Mouse (Mus musculus) forebrain, embryonic 10.5 days (tissue): Measurements from ENCODE around the gene Clip2. TPM values are rescaled to one million over a fixed set of nuclear protein-coding genes. Genes with fewer than 3 reads are reported as not detected.
"Not testable (repeated sequence)": the region's sequence is repeated elsewhere in the genome, so short reads cannot be mapped to it uniquely, and the experiment has no call there.

Experiments
- DNase-seq: peaks from one replicate; pipeline ENCODE4 v3.0.0-alpha.2; 2017; ENCODE audit warnings: low spot score; ENCODE audit errors: extremely low spot score
- H3K27ac ChIP-seq: fragments of 300-500 bp; sonication (generic); 2 replicates; pipeline ENCODE4 v1.5.1; 2016; ENCODE audit warnings: mild to moderate bottlenecking
- H3K27me3 ChIP-seq: fragments of 300-500 bp; sonication (generic); 2 replicates; pipeline ENCODE4 v1.6.1; 2016; ENCODE audit warnings: mild to moderate bottlenecking; ENCODE audit not compliant: poor library complexity, severe bottlenecking
- H3K36me3 ChIP-seq: fragments of 300-500 bp; sonication (generic); replicated peaks from 2 replicates; pipeline ENCODE4 v1.6.1; 2016; ENCODE audit warnings: mild to moderate bottlenecking, moderate library complexity
- H3K4me1 ChIP-seq: fragments of 300-500 bp; sonication (generic); 2 replicates; pipeline ENCODE4 v1.6.1; 2016
- H3K4me3 ChIP-seq: fragments of 300-500 bp; sonication (generic); 2 replicates; pipeline ENCODE4 v1.5.1; 2016; ENCODE audit warnings: mild to moderate bottlenecking, moderate library complexity
- H3K9me3 ChIP-seq: fragments of 300-500 bp; sonication (generic); 2 replicates; pipeline ENCODE4 v1.6.1; 2016; ENCODE audit warnings: mild to moderate bottlenecking, moderate library complexity
- whole genome bisulfite sequencing: fragments of 180-500 bp; shearing (Covaris S2); methylation state at CpG from one replicate; pipeline ENCODE4 v1.1.7; 2016; 5-methylcytosine and 5-hydroxymethylcytosine counted together
- polyA plus RNA-seq: library from polyadenylated mRNA; unstranded; fragments of >200 nt; fragmentation: Nextera tagmentation; extraction: Ambion mirVana; gene quantifications from 2 replicates; pipeline ENCODE4 v1.2.1, GENCODE M21; 2016

Gene Clip2
- polyA plus RNA-seq, 1 experiment from 2014 or later, result 4.5 TPM

DNA sequence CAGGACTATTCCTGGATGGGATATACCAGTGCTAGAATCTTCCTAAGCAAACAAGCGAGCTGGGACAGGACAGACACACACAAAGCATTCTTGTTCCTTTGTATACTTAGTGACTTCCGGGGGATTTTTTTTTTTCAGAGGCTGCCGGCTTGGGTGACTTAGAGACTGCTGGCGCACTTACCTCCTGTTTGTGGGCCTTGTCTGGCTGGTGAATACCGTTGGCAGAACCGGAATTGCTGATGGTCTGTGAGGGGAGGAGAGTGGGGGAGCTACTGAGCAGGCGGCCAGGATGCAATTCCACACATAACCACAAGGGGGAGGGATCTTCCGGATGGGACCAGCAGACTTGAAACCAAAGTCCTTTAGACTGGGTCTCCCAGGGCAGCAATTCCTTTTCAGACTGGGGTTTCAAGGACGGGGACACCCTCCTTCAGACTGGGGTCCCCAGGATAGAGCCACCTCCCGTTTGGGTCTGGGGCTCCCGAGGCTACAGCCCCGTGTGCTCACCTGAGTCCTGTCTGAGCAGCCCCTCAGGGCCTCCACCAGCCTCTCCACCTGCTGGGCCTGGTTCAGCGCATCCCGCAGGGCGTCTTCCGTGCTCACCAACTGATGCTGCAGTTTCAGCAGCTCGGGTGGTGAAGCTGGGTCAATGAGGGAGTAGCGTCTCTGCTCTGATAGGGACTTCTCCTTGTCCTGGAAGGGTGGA lies 60.4 kb downstream of the Clip2 start:
- no peaks in the 10 kb centered on the region for H3K9me3 ChIP-seq
- peaks cover 12% of the 10 kb centered on the region for H3K4me1 ChIP-seq
- H3K4me3 ChIP-seq, result no peak overlapping the region
- H3K27me3 ChIP-seq, result no peaks in the 10 kb centered on the region
- peaks cover 78% of the 10 kb centered on the region for H3K36me3 ChIP-seq
- DNase-seq, result peak; percentile 81
- WGBS, result 31% methylated on average over 18 of the region's 18 CpGs
- H3K27ac ChIP-seq, result no peak overlapping the region

DNA sequence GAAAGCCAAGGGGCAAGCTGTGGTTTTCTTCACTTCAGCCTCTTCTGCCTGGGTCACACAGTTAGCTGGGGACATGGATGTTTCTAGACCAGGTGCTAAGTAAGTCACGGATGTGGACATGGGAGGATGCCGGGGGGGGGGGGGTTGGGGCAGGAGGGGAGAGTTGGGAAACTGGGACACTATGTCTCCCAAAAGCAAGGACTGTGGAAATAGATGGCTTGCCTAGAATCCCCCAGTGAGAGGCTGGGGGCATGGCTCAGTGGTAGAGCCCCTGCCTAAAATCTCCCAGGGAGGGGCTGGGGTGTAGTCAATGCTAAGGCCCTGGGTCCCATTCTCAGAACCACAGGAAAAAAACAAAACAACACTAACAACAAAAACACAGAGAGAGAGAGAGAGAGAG lies 61.0 kb downstream of the Clip2 start:
- DNase-seq, result no peak
- H3K36me3 ChIP-seq, result peaks cover 71% of the 10 kb centered on the region

DNA sequence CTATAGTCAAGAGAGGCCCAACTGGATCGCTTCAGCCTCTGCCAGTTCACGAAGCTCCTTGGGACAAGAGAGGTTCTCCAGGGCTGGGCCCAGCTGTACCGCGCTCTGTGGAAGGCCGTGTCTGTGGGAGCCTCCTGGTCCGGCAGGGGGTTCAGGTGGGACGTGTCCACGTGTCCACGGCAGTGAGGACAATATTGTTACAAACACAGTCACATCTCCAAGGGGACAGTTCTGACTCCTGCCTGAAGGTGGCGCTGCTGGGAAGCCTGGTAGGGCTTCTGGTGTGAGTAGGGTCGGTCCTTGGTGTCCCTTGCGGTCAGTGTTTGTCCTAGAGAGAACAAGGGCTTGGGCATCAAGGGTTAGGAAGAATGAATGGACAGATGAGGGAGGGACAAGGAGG lies 61.8 kb downstream of the Clip2 start:
- peaks cover 15% of the 10 kb centered on the region for H3K4me1 ChIP-seq
- no peak overlapping the region for H3K4me3 ChIP-seq
- H3K27me3 ChIP-seq, result no peaks in the 10 kb centered on the region
- H3K27ac ChIP-seq, result no peak overlapping the region
- 92% methylated on average over 12 of the region's 12 CpGs for WGBS
- peaks cover 64% of the 10 kb centered on the region for H3K36me3 ChIP-seq
- no peaks in the 10 kb centered on the region for H3K9me3 ChIP-seq
- no peak for DNase-seq

More for the DNA sequence above, 61.0 kb downstream of the Clip2 start:
- H3K27me3 ChIP-seq, result no peaks in the 10 kb centered on the region
- no peak overlapping the region for H3K27ac ChIP-seq
- peaks cover 12% of the 10 kb centered on the region for H3K4me1 ChIP-seq
- 92% methylated on average over 2 of the region's 2 CpGs for WGBS
- no peaks in the 10 kb centered on the region for H3K9me3 ChIP-seq
- no peak overlapping the region for H3K4me3 ChIP-seq

DNA sequence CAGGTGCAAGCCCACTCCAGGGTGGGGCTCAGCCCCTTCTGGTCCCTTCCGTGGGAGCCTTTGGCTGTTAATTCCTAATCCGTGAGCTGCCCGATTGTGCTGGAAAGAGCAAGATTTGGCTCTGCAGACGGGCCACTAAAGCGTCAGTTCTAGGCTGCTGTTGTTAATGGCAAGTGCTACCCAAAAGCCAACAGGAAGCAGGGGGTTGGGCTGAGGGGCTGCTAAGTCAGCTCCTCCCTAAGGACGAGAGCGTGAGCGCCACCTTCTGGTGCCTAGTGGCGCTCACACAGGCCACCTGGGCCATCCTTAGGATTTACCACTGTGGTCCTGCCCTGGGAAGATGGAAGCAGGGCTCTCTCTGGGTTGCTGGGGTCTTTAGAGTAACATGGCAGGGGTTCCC lies 62.7 kb downstream of the Clip2 start:
- H3K9me3 ChIP-seq, result no peaks in the 10 kb centered on the region
- H3K27me3 ChIP-seq, result no peaks in the 10 kb centered on the region
- WGBS, result 24% methylated on average over 9 of the region's 9 CpGs
- H3K4me1 ChIP-seq, result peaks cover 15% of the 10 kb centered on the region
- no peak overlapping the region; the same call in 1 of the 2 replicates for H3K4me3 ChIP-seq
- no peak for DNase-seq
- peaks cover 56% of the 10 kb centered on the region for H3K36me3 ChIP-seq
- peak overlapping the region; percentile 40; the same call in 1 of the 2 replicates for H3K27ac ChIP-seq

DNA sequence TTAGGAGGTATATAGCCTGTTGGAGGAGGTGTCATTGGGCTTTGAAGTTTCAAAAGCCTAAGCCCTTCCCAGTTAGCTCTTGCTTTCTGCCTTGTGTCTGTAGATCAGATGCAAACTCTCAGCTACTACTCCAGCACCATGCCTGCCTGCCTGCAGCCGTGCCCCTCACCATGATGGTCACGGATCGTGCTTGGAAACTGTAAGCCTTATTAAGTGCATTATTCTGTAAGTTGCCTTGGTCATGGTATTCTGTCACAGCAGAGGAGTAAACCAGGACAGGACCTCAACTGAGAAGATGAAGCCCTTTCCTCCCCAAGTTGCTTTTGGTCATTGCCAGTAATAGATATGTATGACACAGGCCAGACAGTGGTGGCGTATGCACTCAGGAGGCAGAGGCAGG lies 63.6 kb downstream of the Clip2 start:
- peaks cover 47% of the 10 kb centered on the region for H3K36me3 ChIP-seq
- no peak for DNase-seq
- 95% methylated on average over 4 of the region's 4 CpGs for whole genome bisulfite sequencing

DNA sequence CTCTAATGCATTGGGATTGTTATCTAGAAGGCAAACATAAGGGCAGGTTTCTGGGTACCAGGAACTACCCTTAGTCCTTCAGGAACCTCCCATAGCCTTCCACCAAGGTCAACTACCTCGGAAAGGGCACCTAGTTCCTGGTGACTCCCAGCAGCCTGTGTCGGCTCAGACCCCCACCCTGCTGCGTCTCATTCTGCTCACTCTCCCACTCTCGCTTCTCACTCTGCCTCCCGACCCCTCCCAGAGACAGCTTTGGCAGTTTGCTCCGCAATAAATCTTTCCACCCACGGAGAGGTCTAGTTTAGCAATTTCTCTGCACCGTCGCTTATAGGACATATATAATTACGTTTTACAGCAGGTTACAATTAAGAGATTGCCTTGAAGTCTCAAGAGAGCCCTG lies 64.2 kb downstream of the Clip2 start:
- DNase-seq, result no peak

More for the DNA sequence above, 63.6 kb downstream of the Clip2 start:
- Histone ChIP-seq H3K4me1 (peaks cover 15% of the 10 kb centered on the region), H3K9me3 (no peaks in the 10 kb centered on the region), H3K4me3 (no peak overlapping the region), H3K27me3 (no peaks in the 10 kb centered on the region), H3K27ac (no peak overlapping the region)

DNA sequence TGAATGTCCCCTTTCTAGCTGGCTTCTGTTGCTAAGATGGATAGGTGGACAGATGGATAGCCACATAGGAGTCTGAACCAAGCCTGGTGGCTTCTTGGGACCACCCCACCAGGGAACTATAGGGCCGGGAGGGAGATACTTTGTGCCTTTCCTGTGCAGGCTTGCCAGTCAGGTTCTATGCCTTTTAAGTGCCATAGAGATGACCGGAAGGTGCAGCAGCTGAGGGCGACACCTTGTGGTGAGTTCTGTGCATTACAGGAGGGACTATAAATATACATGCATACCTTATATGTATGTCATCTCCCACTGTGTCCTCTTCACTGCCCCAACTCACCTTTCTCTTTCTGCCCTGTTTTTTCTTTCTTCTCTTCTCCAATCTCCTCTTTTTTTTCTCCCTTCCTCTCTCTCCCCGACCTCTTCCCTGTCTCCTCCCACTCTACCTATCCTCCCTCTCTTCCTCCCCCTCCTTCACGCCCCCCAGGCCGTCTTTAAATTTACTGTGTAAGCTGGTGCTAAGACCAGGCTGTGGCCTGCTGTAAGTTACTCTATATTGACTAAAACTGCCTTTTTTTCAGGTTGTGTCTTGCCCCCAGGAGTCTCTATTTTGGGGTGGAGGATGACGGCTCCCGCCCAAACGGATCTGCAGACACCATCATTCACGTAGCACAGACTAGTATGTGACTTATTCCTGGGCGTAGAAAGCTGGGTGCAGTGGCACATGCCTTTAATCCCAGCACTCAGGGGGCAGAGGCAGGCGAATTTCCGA lies 66.2 kb downstream of the Clip2 start:
- peaks cover 11% of the 10 kb centered on the region for H3K4me1 ChIP-seq
- H3K9me3 ChIP-seq, result no peaks in the 10 kb centered on the region
- peak; percentile 84 for DNase-seq
- no peak overlapping the region for H3K4me3 ChIP-seq
- no peaks in the 10 kb centered on the region for H3K27me3 ChIP-seq
- 63% methylated on average over 13 of the region's 13 CpGs for WGBS
- peak overlapping the region; percentile 40; the same call in 1 of the 2 replicates for H3K27ac ChIP-seq
- peaks cover 26% of the 10 kb centered on the region for H3K36me3 ChIP-seq

More for the DNA sequence above, 64.2 kb downstream of the Clip2 start:
- Histone ChIP-seq H3K27ac (no peak overlapping the region), H3K4me3 (no peak overlapping the region), H3K9me3 (no peaks in the 10 kb centered on the region), H3K4me1 (peaks cover 15% of the 10 kb centered on the region), H3K36me3 (peaks cover 42% of the 10 kb centered on the region), H3K27me3 (no peaks in the 10 kb centered on the region)
- WGBS, result 83% methylated on average over 10 of the region's 10 CpGs

DNA sequence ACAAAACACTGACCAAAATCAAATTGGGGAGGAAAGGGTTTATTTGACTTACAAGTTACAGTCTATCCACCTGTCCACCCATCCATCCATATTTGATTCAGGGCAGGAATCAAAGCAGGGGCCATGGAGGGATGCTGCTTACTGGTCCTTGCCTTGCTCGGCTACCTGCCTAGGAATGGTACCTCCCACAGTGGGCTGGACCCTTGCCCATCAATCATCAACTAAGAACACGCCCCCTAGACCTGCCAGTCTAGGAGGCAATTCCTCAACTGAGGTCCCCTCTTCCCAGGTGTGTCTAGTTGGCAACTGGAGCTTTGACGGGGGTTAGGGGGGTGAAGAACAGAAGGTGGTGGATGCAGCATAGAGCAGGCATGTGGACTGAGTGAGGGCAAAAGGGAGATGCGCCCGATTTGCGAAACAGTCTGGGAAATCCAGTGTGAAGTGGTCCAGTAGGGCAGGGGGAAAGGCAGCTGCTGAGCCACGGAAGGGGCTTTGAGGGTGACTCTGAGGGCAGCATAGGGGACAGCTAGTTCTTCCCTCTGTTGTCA lies 67.0 kb downstream of the Clip2 start:
- no peak overlapping the region for H3K4me3 ChIP-seq
- H3K36me3 ChIP-seq, result peaks cover 17% of the 10 kb centered on the region
- no peaks in the 10 kb centered on the region for H3K27me3 ChIP-seq
- no peak for DNase-seq
- H3K9me3 ChIP-seq, result no peaks in the 10 kb centered on the region
- H3K27ac ChIP-seq, result no peak overlapping the region
- peaks cover 11% of the 10 kb centered on the region for H3K4me1 ChIP-seq
- WGBS, result 85% methylated on average over 7 of the region's 7 CpGs

DNA sequence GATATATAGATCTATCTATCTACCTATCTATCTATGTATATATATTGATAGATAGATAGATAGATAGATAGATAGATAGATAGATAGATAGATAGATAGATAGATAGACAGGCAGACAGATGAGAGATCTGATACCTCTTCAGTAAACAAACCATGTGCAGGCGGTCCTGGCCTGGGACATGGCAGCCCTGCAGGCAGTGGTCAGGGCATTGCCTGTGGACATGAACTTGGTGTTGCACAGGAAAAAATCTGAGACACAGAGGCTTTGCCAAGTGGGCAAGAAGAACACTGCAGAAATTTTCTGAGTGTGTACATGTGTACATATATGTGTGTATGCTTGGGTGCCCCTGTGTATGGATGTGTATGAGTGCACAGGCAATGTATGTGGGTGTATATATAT lies 68.9 kb downstream of the Clip2 start:
- H3K27ac ChIP-seq, result no peak overlapping the region
- H3K9me3 ChIP-seq, result no peaks in the 10 kb centered on the region
- WGBS, result 68% methylated on average over 1 of the region's 1 CpGs
- H3K36me3 ChIP-seq, result no peaks in the 10 kb centered on the region; the same call in 1 of the 2 replicates
- H3K4me3 ChIP-seq, result no peak overlapping the region
- H3K4me1 ChIP-seq, result 0 out of 2 replicates have a peak, but pooled peaks cover 2% of the 10 kb centered on the region
- H3K27me3 ChIP-seq, result no peaks in the 10 kb centered on the region
- DNase-seq, result no peak

DNA sequence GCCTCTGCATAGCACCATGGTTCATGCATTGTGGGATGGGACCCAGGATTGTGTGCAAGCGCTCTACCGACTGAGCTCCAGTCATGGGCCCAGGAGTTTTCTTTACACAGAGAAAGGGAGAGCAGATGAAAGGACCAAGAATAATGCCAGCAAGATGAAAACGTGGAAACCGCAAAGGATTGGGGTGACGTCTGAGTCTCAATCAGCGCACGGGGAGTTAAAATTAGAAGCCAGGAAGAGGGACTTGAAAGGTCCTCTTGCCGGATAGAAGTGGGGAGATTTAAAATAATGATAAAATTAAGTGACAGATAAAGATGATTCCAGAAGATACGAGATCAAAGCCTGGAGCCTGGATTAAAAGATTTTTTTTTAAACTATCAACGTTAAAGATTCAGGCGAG lies 69.9 kb downstream of the Clip2 start:
- Histone ChIP-seq H3K27me3 (no peaks in the 10 kb centered on the region), H3K9me3 (no peaks in the 10 kb centered on the region; the same call in 1 of the 2 replicates), H3K36me3 (no peaks in the 10 kb centered on the region), H3K4me1 (0 out of 2 replicates have a peak, but pooled peaks cover 2% of the 10 kb centered on the region), H3K4me3 (no peak overlapping the region), H3K27ac (no peak overlapping the region)
- no peak for DNase-seq
- 77% methylated on average over 11 of the region's 11 CpGs for WGBS

DNA sequence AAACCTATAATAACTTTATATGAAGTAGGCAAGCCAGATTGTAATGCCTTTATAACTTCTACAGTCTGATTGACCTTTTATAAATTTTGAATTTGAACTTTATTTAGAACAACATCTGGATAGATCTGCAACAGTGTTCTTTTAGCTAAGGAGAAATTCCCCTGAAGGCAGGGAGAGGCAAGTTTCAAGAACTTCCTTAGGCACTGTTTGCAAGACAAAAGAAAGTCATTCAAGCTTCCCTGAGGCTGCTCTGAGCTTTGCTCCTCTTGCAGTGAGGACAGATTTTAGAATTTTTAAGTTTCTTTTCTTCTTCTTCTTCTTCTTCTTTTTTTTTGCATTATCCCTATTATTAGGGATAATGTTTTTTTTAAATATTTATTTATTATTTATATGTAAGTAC lies 73.3 kb downstream of the Clip2 start:
- H3K9me3 ChIP-seq, result peaks cover 19% of the 10 kb centered on the region
- not testable (repeated sequence) for DNase-seq, H3K27ac ChIP-seq, H3K36me3 ChIP-seq, H3K4me3 ChIP-seq, H3K4me1 ChIP-seq, H3K27me3 ChIP-seq

DNA sequence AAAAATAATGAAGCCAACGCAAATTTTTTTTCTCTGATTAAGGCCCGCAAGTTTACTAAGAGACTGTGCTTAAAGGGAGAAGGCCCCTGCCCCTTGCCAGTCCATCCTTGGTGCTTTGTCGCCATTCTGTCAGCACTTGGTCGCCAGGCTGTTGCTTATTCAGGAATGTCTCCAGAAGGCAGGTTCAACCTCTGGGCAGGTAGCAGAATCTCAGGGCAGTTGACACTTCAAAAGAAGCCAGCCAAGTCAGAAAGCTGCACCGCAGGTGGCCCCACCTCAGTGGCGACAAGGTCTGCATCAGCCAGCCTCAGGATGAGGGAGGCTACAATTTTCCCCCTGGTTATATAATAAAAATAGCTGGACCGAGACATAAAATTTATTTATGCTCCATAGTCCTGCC lies 76.5 kb downstream of the Clip2 start:
- H3K9me3 ChIP-seq, result peaks cover 19% of the 10 kb centered on the region
- not testable (repeated sequence) for H3K4me1 ChIP-seq, H3K27me3 ChIP-seq, DNase-seq, H3K36me3 ChIP-seq, H3K27ac ChIP-seq, H3K4me3 ChIP-seq
- 93% methylated on average over 7 of the region's 7 CpGs for WGBS
